Mouse (Mus musculus): Measurements from ENCODE around the gene Bscl2. TPM values are rescaled to one million over a fixed set of nuclear protein-coding genes. Genes with fewer than 3 reads are reported as not detected.

Gene Bscl2
- polyA plus RNA-seq, 2 experiments = 19.7 to 23.6 TPM

DNA sequence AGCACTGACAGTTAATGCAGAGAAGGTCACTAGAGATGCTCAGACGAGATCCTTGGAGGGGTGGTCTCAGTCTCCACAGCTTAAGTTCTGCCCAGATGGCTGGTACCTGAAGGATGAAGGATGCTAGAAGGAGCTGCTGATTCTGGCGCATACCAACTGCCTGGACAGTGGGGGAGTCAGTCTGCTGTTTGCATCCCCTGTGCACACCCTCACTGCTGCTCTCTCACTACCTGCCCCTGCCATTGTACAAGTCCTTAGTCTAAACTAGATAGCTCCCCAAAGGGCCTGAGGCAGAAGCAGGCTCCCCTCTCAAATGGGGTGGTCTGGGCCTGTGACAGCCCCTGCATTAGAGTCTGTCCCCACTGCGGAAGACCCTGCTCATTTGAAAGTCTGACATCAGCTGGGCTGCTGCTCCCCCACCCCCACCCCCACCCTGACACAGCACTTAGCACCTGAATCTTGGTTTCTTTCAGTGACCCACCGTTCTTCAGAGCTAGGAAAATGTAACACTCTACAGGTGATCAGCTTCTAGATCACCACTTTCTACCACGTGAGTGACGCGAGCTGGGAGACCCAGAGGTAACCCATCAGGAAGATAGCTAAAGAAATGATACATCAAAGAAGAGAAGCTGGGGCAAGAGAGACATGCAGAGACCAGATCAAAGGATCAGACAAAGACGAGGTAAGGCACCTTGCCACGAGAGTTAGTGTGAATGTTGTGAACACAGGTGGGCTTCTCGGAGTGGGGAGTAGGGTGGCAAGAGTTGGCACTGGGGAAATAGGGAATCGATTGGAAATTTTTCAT is 2.0 kb downstream of the Bscl2 start, which contains the start of gene Gng3:
Gene Gng3 (minus strand): TSS at position 92 of the 805 bp plus-strand sequence.
- ATAC-seq (ENCODE audit: insufficient read depth) (no peak), DNase-seq (ENCODE audit: low read depth in 3 of 3, low spot score in 3 of 3) (no peak)
- Histone ChIP-seq H3K4me1 (replicated peaks; ENCODE audit: control insufficient read depth in 2 of 2, insufficient read depth in 2 of 2, low read length in 1 of 2) (peaks cover 4 to 28% of the 10 kb centered on the region in 2 experiments), H3K27me3 (ENCODE audit: control insufficient read depth, insufficient read depth, low read length) (no peaks in the 10 kb centered on the region), H3K4me3 (ENCODE audit: insufficient read depth in 1 of 2, low read depth in 2 of 2, low read length in 2 of 2) (peak within 1 kb of the TSS; percentile 60 to 62), H3K9me3 (ENCODE audit: control insufficient read depth, low read length) (no peaks in the 10 kb centered on the region), H3K27ac (peak within 1 kb of the TSS; percentile 8; the same call in 1 of the 2 replicates), H3K4me2 (ENCODE audit: low read depth) (peak within 1 kb of the TSS; percentile 90), H3K9ac (replicated peaks) (peak within 1 kb of the TSS; percentile 78), H3K36me3 (replicated peaks; ENCODE audit: control insufficient read depth, insufficient read depth, low read depth) (peaks cover 7% of the 10 kb centered on the region)
- WGBS (ENCODE audit: insufficient replicate concordance) = 71% methylated on average over 11 of the region's 11 CpGs
- TF ChIP-seq CTCF (IDR thresholded peaks at IDR 0.05; ENCODE audit: low read depth) = no peak
- no peak for TF ChIP-seq EP300 (IDR thresholded peaks at IDR 0.05; ENCODE audit: low read depth)

DNA sequence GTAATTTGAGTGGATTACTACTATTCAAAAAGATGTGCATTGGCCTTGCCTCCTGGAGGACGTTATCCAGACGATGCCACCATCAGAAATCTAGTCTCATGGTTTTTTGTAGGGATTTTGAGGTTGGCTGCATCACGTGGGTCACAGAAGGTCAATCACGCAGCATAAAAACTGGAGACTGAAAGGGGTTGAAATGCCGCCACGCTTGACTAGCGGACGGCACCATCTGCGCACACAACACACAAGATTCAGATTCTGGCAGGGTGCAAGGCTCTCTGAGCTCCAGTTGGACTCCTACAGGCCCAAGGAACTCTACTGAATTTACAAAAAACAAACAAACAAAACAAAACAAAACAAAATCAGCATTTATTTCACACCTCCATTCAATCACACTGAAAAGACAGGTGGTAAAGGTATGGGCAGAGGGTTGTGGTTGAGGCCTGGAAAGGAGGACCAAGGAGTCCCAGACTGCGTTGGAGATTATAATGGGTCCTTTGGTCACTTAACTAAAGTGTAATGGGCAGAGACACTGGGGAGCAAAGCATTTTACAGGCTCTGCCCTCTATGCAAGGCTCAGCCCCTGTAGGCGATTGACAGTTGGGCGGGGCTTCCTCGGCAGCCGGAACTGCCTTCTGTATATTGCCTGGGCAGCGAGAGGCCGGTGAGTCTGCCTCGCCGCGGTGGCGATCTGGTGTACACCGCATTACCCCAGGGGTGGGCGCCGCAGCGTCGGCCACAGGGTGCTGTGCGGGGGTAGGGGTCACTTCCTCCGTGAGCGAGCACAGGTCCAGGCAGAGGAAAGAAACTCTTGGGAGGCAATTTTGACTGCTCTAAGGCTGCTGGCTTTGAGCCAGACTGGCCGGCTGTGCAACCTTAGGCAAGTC is 2.9 kb downstream of the Bscl2 start:
- Histone ChIP-seq H3K9me3 (ENCODE audit: control insufficient read depth, low read length) (no peaks in the 10 kb centered on the region), H3K9ac (replicated peaks) (peak overlapping the region; percentile 51), H3K27ac (0 out of 2 replicates have a peak overlapping the region, but pooled peaks have one; percentile 8), H3K27me3 (ENCODE audit: control insufficient read depth, insufficient read depth, low read length) (no peaks in the 10 kb centered on the region), H3K4me3 (ENCODE audit: insufficient read depth in 1 of 2, low read depth in 2 of 2, low read length in 2 of 2) (peak overlapping the region; percentile 55 to 56), H3K4me2 (ENCODE audit: low read depth) (peak overlapping the region; percentile 64), H3K4me1 (replicated peaks; ENCODE audit: control insufficient read depth in 2 of 2, insufficient read depth in 2 of 2, low read length in 1 of 2) (peaks cover 4 to 28% of the 10 kb centered on the region in 2 experiments), H3K36me3 (replicated peaks; ENCODE audit: control insufficient read depth, insufficient read depth, low read depth) (peaks cover 2% of the 10 kb centered on the region; the same call in 1 of the 2 replicates)
- 26% methylated on average over 29 of the region's 29 CpGs for WGBS (ENCODE audit: insufficient replicate concordance)
- TF ChIP-seq EP300 (IDR thresholded peaks at IDR 0.05; ENCODE audit: low read depth) (no peak), CTCF (IDR thresholded peaks at IDR 0.05; ENCODE audit: low read depth) (peak; percentile 17; the same call in 1 of the 2 replicates)
- DNase-seq (ENCODE audit: low read depth in 3 of 3, low spot score in 3 of 3) (peak in 2 of 3 experiments; percentile 60 to 61), ATAC-seq (ENCODE audit: insufficient read depth) (peak; percentile 67)

DNA sequence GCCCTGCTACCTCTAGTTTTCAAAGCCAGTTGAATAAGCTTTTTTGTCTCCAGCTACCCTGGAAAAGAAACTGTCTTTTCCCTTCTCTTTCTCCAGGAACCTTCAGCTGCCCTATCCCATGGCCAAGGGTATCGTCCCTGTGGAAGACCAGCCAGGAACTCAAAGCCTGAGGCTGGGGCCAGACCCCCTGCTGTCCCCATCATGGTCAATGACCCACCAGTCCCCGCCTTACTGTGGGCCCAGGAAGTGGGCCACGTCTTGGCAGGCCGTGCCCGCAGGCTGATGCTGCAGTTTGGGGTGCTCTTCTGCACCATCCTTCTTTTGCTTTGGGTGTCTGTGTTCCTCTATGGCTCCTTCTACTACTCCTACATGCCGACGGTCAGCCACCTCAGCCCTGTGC is 3.7 kb downstream of the Bscl2 start:
- WGBS (ENCODE audit: insufficient replicate concordance) = 73% methylated on average over 7 of the region's 7 CpGs
- Histone ChIP-seq H3K4me2 (ENCODE audit: low read depth) (peak overlapping the region; percentile 64), H3K36me3 (replicated peaks; ENCODE audit: control insufficient read depth, insufficient read depth, low read depth) (no peaks in the 10 kb centered on the region; the same call in none of the 2 replicates), H3K9me3 (ENCODE audit: control insufficient read depth, low read length) (no peaks in the 10 kb centered on the region), H3K4me1 (replicated peaks; ENCODE audit: control insufficient read depth in 2 of 2, insufficient read depth in 2 of 2, low read length in 1 of 2) (peaks cover 4 to 28% of the 10 kb centered on the region in 2 experiments), H3K4me3 (ENCODE audit: insufficient read depth in 1 of 2, low read depth in 2 of 2, low read length in 2 of 2) (peak overlapping the region; percentile 55 to 56; a peak in 3 of 4 replicates), H3K27me3 (ENCODE audit: control insufficient read depth, insufficient read depth, low read length) (no peaks in the 10 kb centered on the region), H3K27ac (no peak overlapping the region), H3K9ac (replicated peaks) (peak overlapping the region; percentile 51)
- ATAC-seq (ENCODE audit: insufficient read depth) = no peak
- DNase-seq (ENCODE audit: low read depth in 3 of 3, low spot score in 3 of 3) = no peak
- TF ChIP-seq CTCF (IDR thresholded peaks at IDR 0.05; ENCODE audit: low read depth) = no peak
- no peak for TF ChIP-seq EP300 (IDR thresholded peaks at IDR 0.05; ENCODE audit: low read depth)

DNA sequence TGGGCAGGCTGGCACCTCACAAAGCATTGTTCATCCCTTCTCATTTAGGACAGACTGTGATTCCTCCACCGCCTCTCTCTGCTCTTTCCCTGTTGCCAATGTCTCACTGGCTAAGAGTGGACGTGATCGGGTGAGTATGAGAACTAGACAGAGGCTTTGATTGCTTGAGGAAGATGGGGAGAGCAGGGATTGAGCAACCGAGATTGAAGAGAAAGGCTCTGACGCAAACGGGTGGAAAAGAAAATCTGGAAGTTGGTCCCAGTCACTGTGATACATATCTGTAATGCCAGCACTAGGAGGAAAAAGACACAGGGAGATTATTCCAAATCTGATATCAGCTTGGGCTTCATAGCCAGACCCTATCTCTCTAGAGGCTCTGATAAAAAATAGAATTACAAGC is 5.7 kb downstream of the Bscl2 start:
- H3K4me1 ChIP-seq (replicated peaks; ENCODE audit: control insufficient read depth in 2 of 2, insufficient read depth in 2 of 2, low read length in 1 of 2) = peaks cover 4 to 24% of the 10 kb centered on the region in 2 experiments
- H3K36me3 ChIP-seq (replicated peaks; ENCODE audit: control insufficient read depth, insufficient read depth, low read depth) = peaks cover 8% of the 10 kb centered on the region
- H3K4me3 ChIP-seq (ENCODE audit: insufficient read depth in 1 of 2, low read depth in 2 of 2, low read length in 2 of 2) = no peak overlapping the region
- 69% methylated on average over 6 of the region's 6 CpGs for WGBS (ENCODE audit: insufficient replicate concordance)
- no peak overlapping the region for H3K27ac ChIP-seq
- no peak overlapping the region for H3K9ac ChIP-seq (replicated peaks)
- ATAC-seq (ENCODE audit: insufficient read depth) = no peak
- no peak overlapping the region for H3K4me2 ChIP-seq (ENCODE audit: low read depth)
- H3K27me3 ChIP-seq (ENCODE audit: control insufficient read depth, insufficient read depth, low read length) = no peaks in the 10 kb centered on the region
- TF ChIP-seq EP300 (IDR thresholded peaks at IDR 0.05; ENCODE audit: low read depth) (no peak), CTCF (IDR thresholded peaks at IDR 0.05; ENCODE audit: low read depth) (no peak)
- H3K9me3 ChIP-seq (ENCODE audit: control insufficient read depth, low read length) = no peaks in the 10 kb centered on the region
- no peak for DNase-seq (ENCODE audit: low read depth in 3 of 3, low spot score in 3 of 3)

All from liver, embryonic 14.5 days (tissue).